Mouse (Mus musculus) forebrain, embryonic 16.5 days (tissue): Measurements from ENCODE around the gene Usp38. TPM values are rescaled to one million over a fixed set of nuclear protein-coding genes. Genes with fewer than 3 reads are reported as not detected.

Experiments
- ATAC-seq: fragments of 200-750 bp; cut with Nextera tagmentation; 2 replicates; pipeline ENCODE4 v1.8.0; 2017; ENCODE audit warnings: mild to moderate bottlenecking, moderate library complexity
- H3K27ac ChIP-seq: fragments of 300-500 bp; sonication (generic); 2 replicates; pipeline ENCODE4 v1.5.1; 2014; ENCODE audit warnings: low read length, control low read depth
- H3K27me3 ChIP-seq: fragments of 300-500 bp; sonication (generic); replicated peaks from 2 replicates; pipeline ENCODE4 v1.6.1; 2014; ENCODE audit warnings: low read length; ENCODE audit not compliant: control insufficient read depth, insufficient read depth
- H3K36me3 ChIP-seq: fragments of 300-500 bp; sonication (generic); 2 replicates; pipeline ENCODE4 v1.6.1; 2014; ENCODE audit not compliant: control insufficient read depth, insufficient read depth
- H3K4me1 ChIP-seq: fragments of 300-500 bp; sonication (generic); replicated peaks from 2 replicates; pipeline ENCODE4 v1.6.1; 2014; ENCODE audit warnings: low read length; ENCODE audit not compliant: control insufficient read depth, insufficient read depth
- H3K4me2 ChIP-seq: fragments of 300-500 bp; sonication (generic); 2 replicates; pipeline ENCODE4 v1.6.1; 2014; ENCODE audit warnings: mild to moderate bottlenecking, low read length, control low read depth
- H3K4me3 ChIP-seq: fragments of 300-500 bp; sonication (generic); replicated peaks from 2 replicates; pipeline ENCODE4 v1.5.1; 2014; ENCODE audit warnings: mild to moderate bottlenecking, low read length, control low read depth
- H3K9ac ChIP-seq: fragments of 300-500 bp; sonication (generic); replicated peaks from 2 replicates; pipeline ENCODE4 v1.6.1; 2014; ENCODE audit warnings: low read depth, low read length, control low read depth
- H3K9me3 ChIP-seq: fragments of 300-500 bp; sonication (generic); 2 replicates; pipeline ENCODE4 v1.6.1; 2016; ENCODE audit warnings: low read length; ENCODE audit not compliant: control insufficient read depth
- WGBS: fragments of 180-500 bp; shearing (Covaris S2); extraction: QIAGEN DNeasy Blood & Tissue Kit; methylation state at CpG from one replicate; pipeline ENCODE4 v1.1.7; 2014; 5-methylcytosine and 5-hydroxymethylcytosine counted together
- polyA plus RNA-seq: library from polyadenylated mRNA; unstranded; fragments of >200 nt; fragmentation: Nextera tagmentation; extraction: Ambion mirVana; gene quantifications from 2 replicates; pipeline ENCODE4 v1.2.1, GENCODE M21; 2015

Gene Usp38
- polyA plus RNA-seq, 1 experiment from 2014 or later = 21.4 TPM

- ATAC-seq = no peak
These were observed 4.3 kb downstream of the Usp38 start for GRCm38 (mm10) chr8:81010386-81010785.

GRCm38 (mm10) chr8:81005114-81005513, 9.6 kb downstream of the Usp38 start:
- Histone ChIP-seq H3K4me3 (no peak overlapping the region), H3K4me2 (no peak overlapping the region), H3K4me1 (no peaks in the 10 kb centered on the region), H3K9ac (no peak overlapping the region), H3K27ac (no peak overlapping the region), H3K27me3 (no peaks in the 10 kb centered on the region), H3K36me3 (peaks cover 24% of the 10 kb centered on the region), H3K9me3 (no peaks in the 10 kb centered on the region)
- 54% methylated on average over 1 of the region's 1 CpGs for WGBS
- ATAC-seq = no peak

More at GRCm38 (mm10) chr8:81010386-81010785, 4.3 kb downstream of the Usp38 start:
- Histone ChIP-seq H3K36me3 (peaks cover 5% of the 10 kb centered on the region), H3K27me3 (no peaks in the 10 kb centered on the region), H3K4me2 (no peak overlapping the region), H3K4me3 (no peak overlapping the region), H3K9ac (no peak overlapping the region), H3K27ac (no peak overlapping the region), H3K4me1 (peaks cover 32% of the 10 kb centered on the region), H3K9me3 (no peaks in the 10 kb centered on the region)
- 93% methylated on average over 5 of the region's 5 CpGs for WGBS

DNA sequence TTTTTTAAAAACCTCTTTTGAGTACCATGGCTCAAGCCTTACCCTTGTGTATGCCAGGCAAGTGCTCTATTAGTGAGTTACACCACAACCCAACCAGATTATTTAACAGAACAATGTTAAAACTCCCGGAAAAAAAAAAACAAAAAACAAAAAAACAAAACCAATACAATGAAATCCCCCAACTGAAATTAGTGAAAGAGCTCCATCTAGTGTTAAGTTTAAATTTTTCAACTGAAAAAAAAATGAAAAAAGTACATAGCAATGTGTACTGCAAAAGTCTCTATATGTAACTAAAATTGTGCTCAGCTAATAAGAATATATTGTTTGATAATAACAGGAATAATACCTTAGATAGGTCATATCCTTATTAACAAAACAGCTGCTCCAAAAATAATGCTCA, 18.1 kb downstream of the Usp38 start:
- 10% methylated on average over 1 of the region's 1 CpGs for WGBS
- H3K9ac ChIP-seq = no peak overlapping the region
- H3K27ac ChIP-seq = no peak overlapping the region
- ATAC-seq = no peak
- H3K4me1 ChIP-seq = no peaks in the 10 kb centered on the region
- peaks cover 29% of the 10 kb centered on the region for H3K36me3 ChIP-seq
- H3K9me3 ChIP-seq = no peaks in the 10 kb centered on the region
- no peak overlapping the region for H3K4me3 ChIP-seq
- H3K27me3 ChIP-seq = no peaks in the 10 kb centered on the region
- H3K4me2 ChIP-seq = no peak overlapping the region

- Histone ChIP-seq H3K36me3 (peaks cover 19% of the 10 kb centered on the region), H3K9me3 (no peaks in the 10 kb centered on the region), H3K4me3 (no peak overlapping the region), H3K9ac (no peak overlapping the region), H3K27ac (no peak overlapping the region), H3K4me2 (no peak overlapping the region), H3K27me3 (no peaks in the 10 kb centered on the region), H3K4me1 (no peaks in the 10 kb centered on the region)
- ATAC-seq = peak; percentile 64
- WGBS = 52% methylated on average over 3 of the region's 3 CpGs
These were observed 22.8 kb downstream of the Usp38 start for GRCm38 (mm10) chr8:80991937-80992336.

DNA sequence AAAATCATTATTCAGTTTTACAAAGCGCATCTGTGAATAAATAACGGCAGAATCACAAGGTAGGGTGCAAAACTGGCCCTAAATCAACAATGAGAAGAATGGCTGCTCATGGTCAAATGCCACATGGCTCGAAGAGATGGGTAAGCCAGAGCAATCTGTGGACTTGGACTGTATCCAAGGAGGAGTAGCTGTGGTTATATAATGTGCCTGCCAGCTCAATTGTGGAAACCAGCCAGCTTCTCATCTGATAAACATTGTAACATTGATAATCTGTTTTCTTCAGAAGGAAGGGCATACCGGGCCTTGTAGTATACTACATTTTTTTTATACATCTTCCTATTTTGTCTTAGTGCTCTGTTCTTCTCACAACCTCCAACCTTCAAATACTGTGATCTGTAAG, 31.9 kb downstream of the Usp38 start:
- Histone ChIP-seq H3K9me3 (no peaks in the 10 kb centered on the region), H3K9ac (no peak overlapping the region), H3K36me3 (peaks cover 27% of the 10 kb centered on the region), H3K27me3 (no peaks in the 10 kb centered on the region), H3K4me1 (peaks cover 5% of the 10 kb centered on the region; the same call in 1 of the 2 replicates), H3K4me2 (no peak overlapping the region), H3K4me3 (no peak overlapping the region), H3K27ac (no peak overlapping the region; the same call in 1 of the 2 replicates)
- 33% methylated on average over 4 of the region's 4 CpGs for WGBS
- peak; percentile 81 for ATAC-seq

- WGBS = 76% methylated on average over 9 of the region's 9 CpGs
- H3K9me3 ChIP-seq = no peaks in the 10 kb centered on the region
- peaks cover 5% of the 10 kb centered on the region; the same call in 1 of the 2 replicates for H3K4me1 ChIP-seq
- no peak for ATAC-seq
- no peak overlapping the region for H3K9ac ChIP-seq
- no peak overlapping the region for H3K4me3 ChIP-seq
- H3K4me2 ChIP-seq = no peak overlapping the region
- H3K27me3 ChIP-seq = no peaks in the 10 kb centered on the region
- peaks cover 24% of the 10 kb centered on the region for H3K36me3 ChIP-seq
- H3K27ac ChIP-seq = no peak overlapping the region
These were observed 33.0 kb downstream of the Usp38 start for GRCm38 (mm10) chr8:80981696-80982095.

DNA sequence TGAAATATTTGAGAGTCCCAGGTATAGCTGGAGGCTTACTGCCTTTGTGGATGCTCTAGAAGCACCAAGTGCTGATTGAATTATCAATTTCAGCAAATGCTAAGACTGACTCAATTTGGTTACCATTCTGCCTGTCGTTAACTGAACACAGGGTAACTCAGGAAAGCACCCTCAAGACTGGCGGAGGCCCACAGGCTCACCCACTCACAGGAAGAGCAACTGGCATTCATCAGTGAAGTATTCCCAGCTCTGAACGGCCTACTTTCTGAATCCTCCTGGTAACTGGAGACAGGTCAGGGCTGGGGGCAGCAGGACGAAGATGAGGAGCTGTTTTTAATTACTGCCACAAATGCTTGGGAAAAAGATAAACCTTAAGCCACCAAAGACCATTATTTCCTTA, 34.7 kb downstream of the Usp38 start:
- Histone ChIP-seq H3K4me2 (no peak overlapping the region), H3K27ac (no peak overlapping the region), H3K4me3 (no peak overlapping the region), H3K27me3 (no peaks in the 10 kb centered on the region), H3K4me1 (peaks cover 5% of the 10 kb centered on the region; the same call in 1 of the 2 replicates), H3K9ac (no peak overlapping the region), H3K36me3 (peaks cover 20% of the 10 kb centered on the region), H3K9me3 (no peaks in the 10 kb centered on the region)
- no peak for ATAC-seq
- 90% methylated on average over 4 of the region's 4 CpGs for WGBS

GRCm38 (mm10) chr8:80977231-80977630, 37.5 kb downstream of the Usp38 start:
- H3K9me3 ChIP-seq = no peaks in the 10 kb centered on the region

DNA sequence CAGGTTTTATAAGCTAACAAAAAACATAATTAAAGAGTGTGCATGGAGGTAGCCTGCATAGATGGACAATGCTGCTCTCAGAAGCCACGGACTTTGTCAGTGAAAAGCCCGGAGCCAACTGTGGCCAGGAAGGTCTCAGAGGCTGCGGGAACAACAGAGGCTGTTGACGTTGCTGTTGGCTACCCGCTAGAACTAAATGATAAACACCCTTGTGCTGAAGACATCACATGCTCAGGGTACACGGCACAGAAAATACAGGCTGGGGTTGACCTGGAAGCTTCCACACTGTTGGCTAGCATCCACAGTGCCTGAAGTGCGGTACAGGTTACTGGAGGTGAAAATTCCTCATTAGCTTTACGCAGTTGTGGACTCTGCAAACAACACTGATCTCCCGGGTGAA, 43.6 kb downstream of the Usp38 start:
- Histone ChIP-seq H3K4me3 (no peak overlapping the region), H3K4me1 (no peaks in the 10 kb centered on the region), H3K27me3 (no peaks in the 10 kb centered on the region), H3K27ac (no peak overlapping the region), H3K36me3 (no peaks in the 10 kb centered on the region), H3K4me2 (no peak overlapping the region), H3K9me3 (no peaks in the 10 kb centered on the region), H3K9ac (no peak overlapping the region)
- ATAC-seq = no peak
- WGBS = 82% methylated on average over 8 of the region's 9 CpGs

More at GRCm38 (mm10) chr8:80977231-80977630, 37.5 kb downstream of the Usp38 start:
- Histone ChIP-seq H3K9ac (no peak overlapping the region), H3K27me3 (no peaks in the 10 kb centered on the region), H3K36me3 (peaks cover 14% of the 10 kb centered on the region), H3K4me1 (no peaks in the 10 kb centered on the region), H3K27ac (no peak overlapping the region), H3K4me2 (no peak overlapping the region), H3K4me3 (no peak overlapping the region)
- WGBS = 53% methylated on average over 1 of the region's 1 CpGs
- ATAC-seq = no peak
